Mouse (Mus musculus) MEL (cell line): ENCODE data around the gene Dgkz. TPM values are rescaled to one million over a fixed set of nuclear protein-coding genes. Genes with fewer than 3 reads are reported as not detected.
A peak's percentile ranks its signal among the peaks of the same experiment; 100 is the strongest.

ENCODE experiments used
- DNase-seq: peaks from one replicate; pipeline ENCODE4 v3.0.0; 2011; ENCODE audit warnings: low read depth, low spot score
- H3K27ac ChIP-seq: 2 replicates; pipeline ENCODE4 v1.5.1; 2012; ENCODE audit warnings: low read depth, mild to moderate bottlenecking, control low read depth, low read length, moderate library complexity; ENCODE audit not compliant: control insufficient read depth
- H3K27me3 ChIP-seq, 2 experiments: fragments of 150-350 bp in 1 of 2; sonication (generic) in 1 of 2; 2 replicates each; pipeline ENCODE4 v1.6.1; 2012; ENCODE audit warnings: low read length in 2 of 2, mild to moderate bottlenecking in 2 of 2, improper control_type of control experiment in 1 of 2, moderate library complexity in 1 of 2; ENCODE audit not compliant: insufficient read depth in 2 of 2, control insufficient read depth in 1 of 2
- H3K36me3 ChIP-seq, 2 experiments: 2 replicates each; pipeline ENCODE4 v1.6.1; 2012 to 2014; ENCODE audit warnings: low read length in 2 of 2, improper control_type of control experiment in 1 of 2, inconsistent platforms in 1 of 2, mild to moderate bottlenecking in 1 of 2; ENCODE audit not compliant: insufficient read depth in 2 of 2, control insufficient read depth in 1 of 2
- H3K4me1 ChIP-seq, 2 experiments: fragments of 150-350 bp in 1 of 2; sonication (generic) in 1 of 2; 2 replicates each; pipeline ENCODE4 v1.6.1; 2012; ENCODE audit warnings: low read length in 2 of 2, improper control_type of control experiment in 1 of 2, mild to moderate bottlenecking in 1 of 2; ENCODE audit not compliant: insufficient read depth in 2 of 2, control insufficient read depth in 1 of 2
- H3K4me3 ChIP-seq, 2 experiments: fragments of 150-350 bp in 1 of 2; sonication (generic) in 1 of 2; 2 replicates each; pipeline ENCODE4 v1.5.1; 2012; ENCODE audit warnings: low read depth in 2 of 2, low read length in 2 of 2, mild to moderate bottlenecking in 2 of 2, moderate library complexity in 2 of 2, control low read depth in 1 of 2, improper control_type of control experiment in 1 of 2; ENCODE audit not compliant: control insufficient read depth in 1 of 2, insufficient read depth in 1 of 2
- H3K79me2 ChIP-seq: 2 replicates; pipeline ENCODE4 v1.6.1; 2012; ENCODE audit warnings: mild to moderate bottlenecking, low read length, moderate library complexity; ENCODE audit not compliant: control insufficient read depth, poor library complexity, insufficient read depth
- H3K9ac ChIP-seq: 2 replicates; pipeline ENCODE4 v1.6.1; 2012; ENCODE audit warnings: low read depth, mild to moderate bottlenecking, control low read depth, low read length, moderate library complexity; ENCODE audit not compliant: control insufficient read depth, poor library complexity, severe bottlenecking
- H3K9me3 ChIP-seq: fragments of 150-350 bp; sonication (generic); replicated peaks from 2 replicates; pipeline ENCODE4 v1.6.1; 2012; ENCODE audit warnings: mild to moderate bottlenecking, low read length, improper control_type of control experiment, moderate library complexity; ENCODE audit not compliant: insufficient read depth
- BHLHE40 ChIP-seq: IDR thresholded peaks from 2 replicates; pipeline ENCODE4 v1.6.1; 2012; ENCODE audit warnings: low read depth, mild to moderate bottlenecking, inconsistent platforms, low read length, improper control_type of control experiment, borderline replicate concordance
- CTCF ChIP-seq, 3 experiments: IDR thresholded peaks in 2 of 3; conservative IDR thresholded peaks in 1 of 3; 2 replicates each; pipeline ENCODE4 v1.5.1; 2011 to 2012; ENCODE audit warnings: low read length in 3 of 3, low read depth in 2 of 3, mild to moderate bottlenecking in 2 of 3, improper control_type of control experiment in 1 of 3, inconsistent platforms in 1 of 3, mixed read lengths in 1 of 3, moderate library complexity in 1 of 3; ENCODE audit not compliant: control insufficient read depth in 1 of 3, insufficient read depth in 1 of 3, poor library complexity in 1 of 3, severe bottlenecking in 1 of 3
- E2F4 ChIP-seq: IDR thresholded peaks from 2 replicates; pipeline ENCODE4 v1.6.1; 2011; ENCODE audit warnings: low read depth, low read length, improper control_type of control experiment, borderline replicate concordance
- EP300 ChIP-seq, 2 experiments: IDR thresholded peaks; 2 replicates each; pipeline ENCODE4 v1.6.1; 2011; ENCODE audit warnings: improper control_type of control experiment in 2 of 2, low read length in 2 of 2, low read depth in 1 of 2, mild to moderate bottlenecking in 1 of 2
- GATA1 ChIP-seq: IDR thresholded peaks from 2 replicates; pipeline ENCODE4 v1.6.1; 2011; ENCODE audit warnings: low read depth, low read length, improper control_type of control experiment
- MAX ChIP-seq: IDR thresholded peaks from 2 replicates; pipeline ENCODE4 v1.6.1; 2011; ENCODE audit warnings: low read length, improper control_type of control experiment
- MAZ ChIP-seq: IDR thresholded peaks from 2 replicates; pipeline ENCODE4 v1.6.1; 2012; ENCODE audit warnings: low read depth, mild to moderate bottlenecking, inconsistent platforms, low read length, improper control_type of control experiment
- MXI1 ChIP-seq: IDR thresholded peaks from 2 replicates; pipeline ENCODE4 v1.6.1; 2011; ENCODE audit warnings: mild to moderate bottlenecking, low read depth, low read length, improper control_type of control experiment
- MYC ChIP-seq: IDR thresholded peaks from 2 replicates; pipeline ENCODE4 v1.6.1; 2011; ENCODE audit warnings: low read depth, mild to moderate bottlenecking, low read length, improper control_type of control experiment, moderate library complexity
- RAD21 ChIP-seq: IDR thresholded peaks from 2 replicates; pipeline ENCODE4 v1.6.1; 2011; ENCODE audit warnings: mild to moderate bottlenecking, low read depth, low read length, improper control_type of control experiment
- SIN3A ChIP-seq: IDR thresholded peaks from 2 replicates; pipeline ENCODE4 v1.6.1; 2012; ENCODE audit warnings: low read length, improper control_type of control experiment, inconsistent platforms
- TCF12 ChIP-seq: IDR thresholded peaks from 2 replicates; pipeline ENCODE4 v1.6.1; 2014; ENCODE audit warnings: low read depth, mild to moderate bottlenecking, inconsistent platforms, low read length, improper control_type of control experiment, moderate library complexity
- USF2 ChIP-seq, 2 experiments: IDR thresholded peaks; 2 replicates each; pipeline ENCODE4 v1.6.1; 2011 to 2012; ENCODE audit warnings: improper control_type of control experiment in 2 of 2, low read length in 2 of 2, borderline replicate concordance in 1 of 2, inconsistent platforms in 1 of 2, low read depth in 1 of 2, mild to moderate bottlenecking in 1 of 2; ENCODE audit not compliant: insufficient read depth in 1 of 2
- ZC3H11A ChIP-seq: IDR thresholded peaks from 2 replicates; pipeline ENCODE4 v1.6.1; 2012; ENCODE audit warnings: low read depth, mild to moderate bottlenecking, inconsistent platforms, low read length, improper control_type of control experiment
- ZKSCAN1 ChIP-seq: IDR thresholded peaks from 2 replicates; pipeline ENCODE4 v1.6.1; 2012; ENCODE audit warnings: low read depth, mild to moderate bottlenecking, inconsistent platforms, low read length, improper control_type of control experiment, moderate library complexity
- polyA plus RNA-seq, 2 experiments: library from polyadenylated mRNA; stranded (reverse) in 1 of 2; unstranded in 1 of 2; fragments of >175 nt in 1 of 2; fragments of >200 nt in 1 of 2; gene quantifications; 2 replicates each; pipeline versions ENCODE4 v1.2.1 to v1.2.4; 2012; ENCODE audit warnings: low replicate concordance in 2 of 2, low read depth in 1 of 2; ENCODE audit not compliant: insufficient read length in 2 of 2, insufficient read depth in 1 of 2, missing spikeins in 1 of 2
- total RNA-seq: library from RNA; depleted of rRNA; stranded (reverse); fragments of 300-350 nt; gene quantifications from 2 replicates; pipeline ENCODE4 v1.2.3, GENCODE M21; 2012

The Dgkz gene
- total and polyA plus RNA-seq, 3 experiments = 65.6 to 165 TPM; not detected in 1

- peak overlapping the region; percentile 94 for H3K27ac ChIP-seq
- peak overlapping the region; percentile 29 to 37; a peak in 3 of 4 replicates for H3K4me3 ChIP-seq
Observed at GRCm38 (mm10) chr2:91957096-91957495, 18.6 kb downstream of the Dgkz start.

GRCm38 (mm10) chr2:91955875-91956274 is 19.8 kb downstream of the Dgkz start:
- TF ChIP-seq MXI1 = 0 out of 2 replicates have a peak, but pooled peaks have one; percentile 29
- 0 out of 2 replicates have a peak, but pooled peaks have one; percentile 25 for TF ChIP-seq MAX
- TF ChIP-seq EP300 (IDR thresholded peaks at IDR 0.05; ENCODE audit: low read depth in 1 of 2, low read length in 2 of 2) = no peak
- TF ChIP-seq RAD21 = no peak
- TF ChIP-seq CTCF (IDR thresholded peaks at IDR 0.05 in 2 of 3, conservative IDR thresholded peaks at IDR 0.05 in 1 of 3; ENCODE audit: control insufficient read depth in 1 of 3, insufficient read depth in 1 of 3, low read depth in 2 of 3, low read length in 3 of 3, poor library complexity in 1 of 3, severe bottlenecking in 1 of 3) = no peak
- peak overlapping the region; percentile 1; the same call in 1 of the 2 replicates for H3K9ac ChIP-seq
- H3K27me3 ChIP-seq = no peaks in the 10 kb centered on the region
- peak overlapping the region; percentile 65 for H3K27ac ChIP-seq
- no peaks in the 10 kb centered on the region for H3K9me3 ChIP-seq
- H3K36me3 ChIP-seq = peaks cover 0 to 29% of the 10 kb centered on the region in 2 experiments; a peak in 3 of 4 replicates
- peak; percentile 58 for DNase-seq
- peaks cover 10 to 41% of the 10 kb centered on the region in 2 experiments for H3K4me1 ChIP-seq
- peaks cover 35% of the 10 kb centered on the region for H3K79me2 ChIP-seq
- H3K4me3 ChIP-seq = no peak overlapping the region

More at GRCm38 (mm10) chr2:91957096-91957495, 18.6 kb downstream of the Dgkz start:
- no peaks in the 10 kb centered on the region for H3K9me3 ChIP-seq
- H3K79me2 ChIP-seq = peaks cover 42% of the 10 kb centered on the region
- peak; percentile 88 for DNase-seq
- peaks cover 9 to 38% of the 10 kb centered on the region in 2 experiments for H3K4me1 ChIP-seq
- peaks cover 0 to 37% of the 10 kb centered on the region in 2 experiments; a peak in 3 of 4 replicates for H3K36me3 ChIP-seq
- H3K9ac ChIP-seq = peak overlapping the region; percentile 61
- TF ChIP-seq MXI1 = peak; percentile 54
- peak; percentile 82 for TF ChIP-seq MAZ
- peak in 1 of 2 experiments; percentile 58; a peak in 3 of 4 replicates for TF ChIP-seq EP300 (IDR thresholded peaks at IDR 0.05; ENCODE audit: low read depth in 1 of 2, low read length in 2 of 2)
- TF ChIP-seq SIN3A = peak; percentile 74
- TF ChIP-seq MYC = no peak
- no peak for TF ChIP-seq USF2 (IDR thresholded peaks at IDR 0.05; ENCODE audit: borderline replicate concordance in 1 of 2, insufficient read depth in 1 of 2, low read depth in 1 of 2, low read length in 2 of 2)
- TF ChIP-seq TCF12 = 0 out of 2 replicates have a peak, but pooled peaks have one; percentile 14
- no peaks in the 10 kb centered on the region for H3K27me3 ChIP-seq

GRCm38 (mm10) chr2:91955121-91955591 is 20.5 kb downstream of the Dgkz start:
- peaks cover 0 to 34% of the 10 kb centered on the region in 2 experiments; a peak in 3 of 4 replicates for H3K36me3 ChIP-seq
- H3K9me3 ChIP-seq = no peaks in the 10 kb centered on the region
- DNase-seq = no peak
- H3K9ac ChIP-seq = no peak overlapping the region
- TF ChIP-seq ZC3H11A (no peak), GATA1 (no peak), BHLHE40 (no peak), USF2 (IDR thresholded peaks at IDR 0.05; ENCODE audit: borderline replicate concordance in 1 of 2, insufficient read depth in 1 of 2, low read depth in 1 of 2, low read length in 2 of 2) (no peak), ZKSCAN1 (no peak), E2F4 (no peak)
- no peaks in the 10 kb centered on the region for H3K27me3 ChIP-seq
- no peak overlapping the region for H3K4me3 ChIP-seq
- H3K27ac ChIP-seq = peak overlapping the region; percentile 65
- peaks cover 32% of the 10 kb centered on the region for H3K79me2 ChIP-seq
- H3K4me1 ChIP-seq = peaks cover 16 to 46% of the 10 kb centered on the region in 2 experiments
